Mouse (Mus musculus) E14TG2a.4 (cell line): ENCODE results near the gene S100a11.

Experiments
- CTCF ChIP-seq: conservative IDR thresholded peaks from 2 replicates; pipeline ENCODE4 v1.5.1; 2014; ENCODE audit warnings: low read length
- NANOG ChIP-seq: IDR thresholded peaks from 2 replicates; pipeline ENCODE4 v1.6.1; 2014; ENCODE audit warnings: borderline replicate concordance, low read length, mixed read lengths
- POU5F1 ChIP-seq: IDR thresholded peaks from 2 replicates; pipeline ENCODE4 v1.6.1; 2014; ENCODE audit warnings: low read length, borderline replicate concordance

- TF ChIP-seq CTCF (no peak), POU5F1 (no peak), NANOG (no peak)
Measured at GRCm38 (mm10) chr3:93554981-93555877, 34.9 kb downstream of the S100a11 start, which contains the start of gene S100a10.
